Mouse (Mus musculus): Measurements from ENCODE around the gene Il23a. TPM values are rescaled to one million over a fixed set of nuclear protein-coding genes. Genes with fewer than 3 reads are reported as not detected.

Gene Il23a
- total RNA-seq (2023): not detected in 4 replicates

GRCm38 (mm10) chr10:128298702-128299171, at the start of gene Il23a:
TSS of gene Il23a (minus strand) at chr10:128298752.

GRCm38 (mm10) chr10:128337306-128338181, 39.0 kb upstream of the Il23a start, which contains the start of gene Cs:
TSS of gene Cs (plus strand) at chr10:128337734.

GRCm38 (mm10) chr10:128322141-128323108, 23.9 kb upstream of the Il23a start, which contains the start of gene Cnpy2:
TSS of gene Cnpy2 (plus strand) at chr10:128322459.

GRCm38 (mm10) chr10:128303126-128304021, 4.8 kb upstream of the Il23a start, which contains the start of gene Pan2:
TSS of gene Pan2 (plus strand) at chr10:128303335.

GRCm38 (mm10) chr10:128270287-128270841, 28.2 kb downstream of the Il23a start, which contains the start of gene Stat2:
TSS of gene Stat2 (plus strand) at chr10:128270559.

GRCm38 (mm10) chr10:128268371-128268770, 30.2 kb downstream of the Il23a start, which contains the start of gene Apof:
TSS of gene Apof (plus strand) at chr10:128268671.

GRCm38 (mm10) chr10:128253677-128254255, 44.8 kb downstream of the Il23a start, which contains the start of gene Apon:
TSS of gene Apon (plus strand) at chr10:128254096.

Other genes with a start within 250 kb of the Il23a start
- gene Ptges3, start 239.8 kb downstream of the Il23a start, total RNA-seq (2023): 110 to 153 TPM (median 131 TPM) in 4 replicates
- 523 to 608 TPM (median 568 TPM) in 4 replicates for gene Atp5b, start 215.5 kb downstream of the Il23a start, total RNA-seq (2023)
- 124 to 141 TPM (median 134 TPM) in 4 replicates for gene Baz2a, start 207.2 kb downstream of the Il23a start, total RNA-seq (2023)
- gene Rbms2, start 118.5 kb downstream of the Il23a start, total RNA-seq (2023): 43.9 to 52.8 TPM (median 47.8 TPM) in 4 replicates
- not detected in 4 replicates for gene Gls2, start 104.3 kb downstream of the Il23a start, total RNA-seq (2023)
- gene Spryd4, start 86.9 kb downstream of the Il23a start, total RNA-seq (2023): 12.3 to 17.4 TPM (median 15.1 TPM) in 4 replicates
- gene Mip, start 72.9 kb downstream of the Il23a start, total RNA-seq (2023): not detected in 4 replicates
- gene Timeless, start 66.7 kb downstream of the Il23a start, total RNA-seq (2023): 13.7 to 23.7 TPM (median 16.3 TPM) in 4 replicates
- not detected in 4 replicates for gene Apon, start 44.7 kb downstream of the Il23a start, total RNA-seq (2023)
- gene Apof, start 30.1 kb downstream of the Il23a start, total RNA-seq (2023): 0.75 to 1.4 TPM (median 0.93 TPM) in 4 replicates
- 110 to 128 TPM (median 114 TPM) in 4 replicates for gene Stat2, start 28.2 kb downstream of the Il23a start, total RNA-seq (2023)
- 62.2 to 69.4 TPM (median 65.8 TPM) in 4 replicates for gene Pan2, start 4.6 kb upstream of the Il23a start, total RNA-seq (2023)
- 18.8 to 20.8 TPM (median 19.5 TPM) in 4 replicates for gene Cnpy2, start 23.7 kb upstream of the Il23a start, total RNA-seq (2023)
- gene Cs, start 39.0 kb upstream of the Il23a start, total RNA-seq (2023): 101 to 110 TPM (median 110 TPM) in 4 replicates
- 28.6 to 37.3 TPM (median 32.6 TPM) in 4 replicates for gene Coq10a, start 70.2 kb upstream of the Il23a start, total RNA-seq (2023)
- 67.5 to 68.6 TPM (median 68.3 TPM) in 4 replicates for gene Ankrd52, start 78.4 kb upstream of the Il23a start, total RNA-seq (2023)
- not detected in 4 replicates for gene Slc39a5, start 102.5 kb upstream of the Il23a start, total RNA-seq (2023)
- 39.1 to 49.2 TPM (median 47.1 TPM) in 4 replicates for gene Nabp2, start 112.7 kb upstream of the Il23a start, total RNA-seq (2023)
- 61.4 to 67.3 TPM (median 65.5 TPM) in 4 replicates for gene Rnf41, start 112.9 kb upstream of the Il23a start, total RNA-seq (2023)
- gene Smarcc2, start 160.5 kb upstream of the Il23a start, total RNA-seq (2023): 145 to 160 TPM (median 147 TPM) in 4 replicates
- 488 to 539 TPM (median 516 TPM) in 4 replicates for gene Myl6, start 195.4 kb upstream of the Il23a start, total RNA-seq (2023)
- 0.58 to 0.75 TPM in 2 of 4 replicates, not detected in the others for gene Myl6b, start 199.9 kb upstream of the Il23a start, total RNA-seq (2023)
- gene Esyt1, start 227.1 kb upstream of the Il23a start, total RNA-seq (2023): 224 to 242 TPM (median 239 TPM) in 4 replicates
- gene Zc3h10, start 249.0 kb upstream of the Il23a start, total RNA-seq (2023): 85.5 to 103 TPM (median 90.6 TPM) in 4 replicates

Data from B cell, adult 62 days (primary cell).